Comparison of ENCODE assay signal across 26 mouse cellular contexts in genomic region chr3:35168676-35169075, GRCm38 (mm10).
DNase-seq lines count a peak whose midpoint lies in the region; ATAC-seq and TF ChIP-seq lines count a peak whose summit lies in the region.
"Had no signal": no experiment of that assay in that cellular context is flagged by ENCODE, and none has a peak within 500 bp of the region (broad histone marks: within the 10 kb centered on the region; RNA-seq: fewer than 3 reads in every experiment).

No protein-coding gene starts in this region.

- no peak overlapping the region for H3K4me3 ChIP-seq in lung, adult 2 months (replicated peaks; ENCODE audit: extremely low read depth, low read depth, low read length)
- no peak overlapping the region for H3K4me3 ChIP-seq in midbrain, embryonic 16.5 days (ENCODE audit: low read depth, low read length)
- H3K4me3 ChIP-seq: embryonic facial prominence, embryonic 12.5 days; embryonic facial prominence, embryonic 15.5 days; forebrain, embryonic 15.5 days; heart, embryonic 10.5 days; heart, embryonic 13.5 days had no signal

- TF ChIP-seq POLR2A in lung, adult 2 months (IDR thresholded peaks at IDR 0.05; ENCODE audit: borderline replicate concordance, extremely low read depth, low read depth, low read length): no peak

- ATAC-seq in midbrain, embryonic 16.5 days: no peak
- ATAC-seq: CD4-positive, CD25-positive, alpha-beta regulatory T cell, adult 4 months; forebrain, embryonic 15.5 days; hindbrain, postnatal 0 days; inflammation-experienced regulatory T-cells, adult 6 months; Patski had no signal

- no peaks in the 10 kb centered on the region for H3K9me3 ChIP-seq in midbrain, embryonic 16.5 days (replicated peaks; ENCODE audit: control insufficient read depth, low read length, poor library complexity, severe bottlenecking)
- H3K9me3 ChIP-seq: embryonic facial prominence, embryonic 12.5 days; embryonic facial prominence, embryonic 15.5 days; forebrain, embryonic 15.5 days; heart, embryonic 10.5 days; heart, embryonic 13.5 days had no signal

- H3K4me1 ChIP-seq in lung, adult 2 months (ENCODE audit: control insufficient read depth, insufficient read depth, low read length): peaks cover 2% of the 10 kb centered on the region
- no peaks in the 10 kb centered on the region for H3K4me1 ChIP-seq in midbrain, embryonic 16.5 days (ENCODE audit: control insufficient read depth, insufficient read depth, low read length)
- H3K4me1 ChIP-seq: embryonic facial prominence, embryonic 12.5 days; embryonic facial prominence, embryonic 15.5 days; forebrain, embryonic 15.5 days; heart, embryonic 13.5 days had no signal

- no peaks in the 10 kb centered on the region for H3K36me3 ChIP-seq in midbrain, embryonic 16.5 days (ENCODE audit: control insufficient read depth, insufficient read depth, low read length)
- H3K36me3 ChIP-seq: embryonic facial prominence, embryonic 12.5 days; embryonic facial prominence, embryonic 15.5 days; forebrain, embryonic 15.5 days; heart, embryonic 10.5 days; heart, embryonic 13.5 days had no signal

- H3K27me3 ChIP-seq in midbrain, embryonic 16.5 days (ENCODE audit: control insufficient read depth, insufficient read depth, low read depth, low read length): no peaks in the 10 kb centered on the region
- H3K27me3 ChIP-seq: embryonic facial prominence, embryonic 12.5 days; embryonic facial prominence, embryonic 15.5 days; forebrain, embryonic 15.5 days; heart, embryonic 13.5 days had no signal

- no peak for TF ChIP-seq CTCF in lung, adult 2 months (IDR thresholded peaks at IDR 0.05; ENCODE audit: insufficient read depth, low read length)

- no peak overlapping the region for H3K4me2 ChIP-seq in midbrain, embryonic 16.5 days (ENCODE audit: low read length)
- H3K4me2 ChIP-seq: embryonic facial prominence, embryonic 12.5 days; embryonic facial prominence, embryonic 15.5 days; forebrain, embryonic 15.5 days; heart, embryonic 13.5 days; hindbrain, embryonic 14.5 days had no signal

- no peak overlapping the region for H3K9ac ChIP-seq in midbrain, embryonic 16.5 days (ENCODE audit: low read depth, low read length)
- H3K9ac ChIP-seq: embryonic facial prominence, embryonic 12.5 days; embryonic facial prominence, embryonic 15.5 days; forebrain, embryonic 15.5 days; heart, embryonic 13.5 days; hindbrain, embryonic 14.5 days had no signal

- DNase-seq in lung, adult 18-20 months: peak; percentile 9 to 42
- DNase-seq in lung, adult 2 months: no peak
- DNase-seq in adipocyte (ENCODE audit: low spot score): peak; percentile 57
- DNase-seq in lung, postnatal 14 days: peak; percentile 8
- DNase-seq in skeletal muscle tissue, adult 2 months (ENCODE audit: low read depth, low spot score): peak; percentile 5
- no peak for DNase-seq in T-cell, adult 2 months (ENCODE audit: low spot score)
- DNase-seq: adrenal gland, postnatal 10 days; cerebellum, adult 11 months; cerebellum, adult 2 months; cerebellum, adult 9-11 months; cerebellum, postnatal 25 days; gastrocnemius, postnatal 25 days; heart, adult 18-20 months; heart, postnatal 14 days; heart, postnatal 4 days had no signal

- H3K27ac ChIP-seq in midbrain, embryonic 16.5 days (ENCODE audit: low read length): no peak overlapping the region
- H3K27ac ChIP-seq: embryonic facial prominence, embryonic 12.5 days; embryonic facial prominence, embryonic 15.5 days; forebrain, embryonic 15.5 days; heart, embryonic 10.5 days; heart, embryonic 13.5 days; hindbrain, embryonic 14.5 days; hindbrain, postnatal 0 days had no signal

- 50% methylated on average over 1 of the region's 1 CpGs for WGBS in lung, adult 2 months
- 88% methylated on average over 1 of the region's 1 CpGs for WGBS in midbrain, embryonic 16.5 days

Comparison
In these comparisons a context has a peak if more than half of its experiments do, and no peak if none do; other contexts are left out.
1. DNase-seq: peak in lung, adult 18-20 months (2 of 2), adipocyte (single experiment), lung, postnatal 14 days (single experiment) and skeletal muscle tissue, adult 2 months (single experiment); none in lung, adult 2 months (single experiment) and T-cell, adult 2 months (single experiment).